Mouse (Mus musculus) left cerebral cortex, postnatal 25 days (tissue): ENCODE measurements around the gene Abraxas2. TPM values are rescaled to one million over a fixed set of nuclear protein-coding genes. Genes with fewer than 3 reads are reported as not detected.

Experiments
- DNase-seq, 2 experiments: peaks; one replicate each; pipeline ENCODE4 v3.0.0; 2022; ENCODE audit warnings: low spot score in 2 of 2, mixed read lengths in 1 of 2
- intact Hi-C: fragments of 180-260 bp; cut with DNase I; formaldehyde crosslinking; loops from one replicate; pipeline ENCODE4 v1.15.1; 2025
- total RNA-seq, 2 experiments: library from RNA; stranded (reverse); gene quantifications; 2 replicates each; pipeline ENCODE4 v1.2.3; 2021

The Abraxas2 gene
- total RNA-seq, 2 experiments from 2014 or later = 27.5 to 29.3 TPM

DNA sequence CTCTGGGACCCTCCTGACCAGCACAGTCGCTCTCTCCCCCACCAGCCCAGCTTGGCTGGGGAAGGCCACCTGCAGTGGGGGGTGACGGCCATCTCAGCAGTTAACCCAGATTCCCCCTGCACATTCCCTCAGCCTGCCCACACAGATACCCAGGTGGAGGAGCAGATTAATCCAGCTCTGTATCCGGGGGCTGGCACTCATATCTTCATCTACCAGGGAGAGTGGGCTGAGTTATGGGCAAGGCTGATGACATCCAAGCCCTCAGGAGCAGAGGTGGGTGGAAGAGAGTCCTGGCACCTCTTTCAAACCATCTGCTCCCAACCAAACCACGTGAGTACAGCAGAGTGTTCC, 33.3 kb downstream of the Abraxas2 start:
- DNase-seq = peak in 1 of 2 experiments; percentile 9
- intact Hi-C loops = no loop called here

DNA sequence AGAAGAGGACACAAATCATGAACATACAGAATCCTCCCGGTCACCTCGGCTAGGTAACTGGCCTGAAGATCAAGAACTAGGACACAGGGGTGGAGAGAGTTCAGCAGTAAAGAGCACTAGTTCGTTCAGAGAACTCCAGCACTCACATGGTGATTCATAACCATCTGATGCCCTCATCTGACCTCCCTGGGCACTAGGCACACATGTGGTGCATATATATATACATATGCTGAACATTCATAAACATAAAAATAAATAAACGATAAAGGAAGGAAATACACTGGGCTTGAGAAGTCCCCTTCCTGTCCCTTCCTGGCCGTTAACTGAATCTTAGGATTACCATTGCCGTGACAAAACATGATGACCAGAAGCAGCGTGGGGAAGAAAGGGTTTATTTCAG, 33.8 kb downstream of the Abraxas2 start:
- intact Hi-C loops = no loop called here
- no peak for DNase-seq

DNA sequence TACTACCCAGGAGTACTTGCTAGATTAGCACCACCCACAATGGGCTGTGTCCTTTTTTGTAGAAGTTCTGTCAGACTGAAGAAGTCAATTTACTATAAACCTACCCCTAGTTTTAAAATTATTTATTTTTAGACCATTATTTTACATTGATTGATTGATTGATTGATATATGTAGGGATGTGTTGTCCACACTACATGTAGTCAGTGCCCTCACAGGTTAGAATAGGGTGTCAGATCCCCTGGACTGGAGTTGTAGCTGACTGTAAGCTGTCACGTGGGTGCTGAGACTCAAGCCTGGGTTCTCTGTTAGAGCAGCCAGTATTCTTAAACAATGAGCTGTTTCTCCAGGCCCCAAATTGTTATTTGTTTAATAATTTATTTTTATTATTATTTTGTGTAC, 34.3 kb downstream of the Abraxas2 start:
- intact Hi-C loops = no loop called here

DNA sequence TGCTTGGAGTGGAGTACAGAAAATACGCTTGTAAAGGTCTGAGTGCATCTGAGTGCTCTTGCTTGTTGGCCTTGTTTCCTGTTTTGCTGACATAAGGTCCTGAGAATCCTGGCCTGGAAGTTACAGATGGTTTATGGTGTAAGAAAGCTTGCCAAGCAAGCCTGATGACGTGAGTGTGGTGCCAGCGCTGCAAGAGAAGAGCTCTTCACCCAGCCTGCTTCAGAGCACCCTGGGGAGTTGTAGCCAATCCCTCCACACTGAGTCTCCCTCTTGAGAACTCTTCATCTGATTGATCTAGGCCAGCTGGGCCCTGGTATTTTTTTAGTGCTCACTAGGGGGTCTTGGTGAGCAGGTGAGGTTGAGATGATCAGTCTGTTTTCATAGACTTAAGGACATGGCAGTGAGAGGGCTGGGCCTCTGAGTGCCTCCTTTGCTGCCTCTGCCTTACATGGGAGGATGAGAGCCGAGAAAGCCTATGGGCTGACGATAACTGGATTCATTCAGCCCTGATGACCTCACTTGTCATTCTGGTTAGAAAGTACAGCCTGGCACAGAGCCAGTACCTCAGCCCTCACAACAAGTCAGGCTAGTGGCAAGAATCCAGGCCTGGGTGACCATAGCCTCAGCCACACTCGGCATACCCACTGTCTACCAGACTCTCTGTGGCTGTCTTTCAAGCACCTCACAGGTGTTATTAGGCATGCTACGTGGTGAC, 36.0 kb downstream of the Abraxas2 start:
- intact Hi-C loops = no loop called here
- peak in 1 of 2 experiments; percentile 13 for DNase-seq

More for the DNA sequence above, 34.3 kb downstream of the Abraxas2 start:
- no peak for DNase-seq

DNA sequence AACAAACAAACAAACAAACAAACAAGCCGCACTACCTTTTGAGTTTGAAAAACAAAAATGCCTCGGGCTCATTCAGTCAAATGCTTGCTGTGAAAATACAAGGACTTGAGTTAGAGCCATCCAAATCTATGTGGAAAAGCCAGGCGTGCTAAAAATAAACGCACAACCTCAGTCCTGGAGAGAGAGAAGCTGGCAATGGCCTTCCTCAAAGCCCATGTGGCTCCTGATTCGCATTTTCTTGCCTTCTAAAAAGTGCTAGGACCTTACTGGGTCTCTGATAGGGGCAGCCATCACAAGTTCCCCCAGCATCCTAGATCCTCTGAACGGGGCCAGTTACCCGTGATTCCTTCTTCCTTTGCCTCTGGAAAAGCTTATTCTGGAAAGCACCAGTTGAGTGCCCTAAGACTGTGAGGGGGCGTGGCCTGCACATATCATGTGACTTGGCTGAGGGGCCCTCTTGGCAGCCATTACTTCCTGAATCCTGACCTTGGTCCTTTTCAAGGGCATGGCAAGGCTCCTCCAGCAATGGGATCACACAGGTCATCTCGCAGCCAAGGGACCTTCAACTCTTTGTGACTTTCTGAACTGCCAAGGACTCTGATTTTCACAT, 37.3 kb downstream of the Abraxas2 start:
- intact Hi-C loops = no loop called here
- DNase-seq = no peak

DNA sequence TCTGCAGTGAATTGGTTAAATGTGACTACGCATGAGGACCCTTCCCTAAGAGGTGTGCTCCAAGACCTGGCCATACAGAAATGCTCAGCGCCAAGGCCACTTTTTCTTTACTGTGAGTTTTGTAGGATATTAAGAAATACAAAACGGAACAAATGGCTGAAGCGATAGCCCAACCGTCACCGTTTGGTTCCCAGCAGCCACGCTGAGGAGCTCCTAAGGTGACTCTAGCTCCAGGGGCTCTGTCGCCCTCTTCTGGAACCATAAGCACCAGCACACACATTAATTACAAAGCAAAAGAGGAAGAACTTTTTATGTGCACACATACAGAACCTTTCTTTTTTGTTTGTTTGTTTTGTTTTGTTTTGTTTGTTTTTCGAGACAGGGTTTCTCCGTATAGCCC, 38.2 kb downstream of the Abraxas2 start:
- DNase-seq = no peak
- intact Hi-C loops = no loop called here

DNA sequence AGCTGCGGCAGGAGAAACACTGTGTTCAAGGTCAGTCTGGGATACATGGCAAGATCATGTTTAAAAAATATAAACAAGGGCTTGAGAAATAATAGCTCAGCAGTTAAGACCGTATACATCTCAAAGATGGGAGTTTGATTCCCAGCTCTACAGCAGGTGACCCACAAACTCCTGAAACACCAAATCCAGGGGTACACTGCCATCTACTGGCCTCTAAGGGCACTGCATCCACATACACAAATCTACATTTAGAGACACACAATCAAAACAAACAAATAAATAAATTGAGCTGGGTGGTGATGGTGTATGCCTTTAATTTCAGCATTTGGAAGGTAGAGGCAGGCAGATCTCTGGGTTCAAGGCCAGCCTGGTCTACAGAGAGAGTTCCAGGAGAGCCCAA, 39.2 kb downstream of the Abraxas2 start:
- intact Hi-C loops = no loop called here
- no peak for DNase-seq

DNA sequence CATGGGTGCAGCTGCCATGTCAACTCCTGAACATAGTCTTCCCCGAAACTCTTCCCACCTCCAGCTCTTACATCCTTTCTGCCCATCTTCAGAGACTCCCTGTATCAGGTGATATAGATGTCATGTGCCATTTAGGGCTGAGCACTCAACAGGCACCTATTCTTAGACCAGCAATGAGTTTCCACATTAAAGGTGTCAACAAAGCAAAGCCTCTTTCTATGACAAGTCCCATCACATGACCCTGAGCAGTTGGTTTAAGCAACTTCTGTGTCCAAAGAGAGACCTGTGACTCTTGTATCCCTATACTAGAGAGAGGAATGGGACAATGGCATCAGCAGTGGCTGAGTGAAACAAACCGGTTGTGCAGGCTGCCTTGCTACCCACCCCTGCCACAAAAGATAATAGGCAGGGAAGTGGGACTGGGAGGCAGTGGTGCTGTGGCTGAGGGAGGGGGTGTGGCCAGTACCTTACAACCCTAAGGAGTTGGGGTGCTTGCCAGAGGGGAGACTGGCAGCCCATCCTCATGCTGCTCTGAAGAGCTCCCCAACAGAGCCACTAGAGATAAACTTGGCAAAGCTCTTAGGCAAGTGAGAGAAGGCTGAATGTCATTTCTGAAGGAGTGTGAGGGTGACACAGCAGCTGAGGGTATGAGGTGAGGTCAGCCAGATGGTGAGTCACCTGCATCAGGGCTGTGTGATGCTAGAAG, 42.0 kb downstream of the Abraxas2 start:
- no peak for DNase-seq
- intact Hi-C loops = no loop called here

DNA sequence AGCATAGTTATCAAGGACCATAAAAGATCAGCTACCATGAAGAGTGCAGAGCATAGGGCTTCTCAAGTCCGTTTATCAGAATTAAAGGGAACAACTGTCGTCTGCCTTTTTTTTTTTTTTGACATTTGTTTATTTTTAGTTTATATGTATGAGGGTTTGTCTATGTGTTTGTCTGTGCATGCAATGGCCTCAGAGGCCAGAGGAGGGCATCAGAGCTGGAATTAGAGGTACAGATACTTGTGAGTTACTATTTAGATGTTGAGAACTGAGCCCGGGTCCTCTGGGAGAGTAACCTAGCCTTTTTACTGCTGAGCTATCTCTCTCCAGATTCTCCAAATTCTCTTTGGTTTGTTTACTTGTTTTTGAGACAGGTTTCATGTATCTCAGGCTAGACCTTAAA, 44.8 kb downstream of the Abraxas2 start:
- intact Hi-C loops = no loop called here
- DNase-seq = no peak

DNA sequence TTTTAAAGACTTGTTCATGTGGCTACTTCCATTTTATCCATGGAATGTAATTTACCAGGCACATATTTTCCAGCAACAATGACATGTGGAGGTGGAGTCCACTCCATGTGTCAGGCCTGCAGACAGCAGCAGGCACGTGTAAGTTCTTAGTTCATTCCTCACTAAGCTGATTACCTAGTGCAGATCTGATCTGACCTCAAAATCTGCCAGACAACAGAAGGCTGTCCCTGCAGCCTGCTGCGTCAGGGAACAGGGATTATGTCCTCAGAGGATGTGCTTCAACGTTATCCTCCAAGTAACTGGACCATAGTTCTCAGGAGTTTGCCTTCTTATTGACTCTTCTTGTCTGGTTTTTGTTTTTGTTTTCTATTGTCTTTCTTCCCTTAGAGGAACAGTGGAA, 62.9 kb downstream of the Abraxas2 start:
- no peak for DNase-seq
- intact Hi-C loops = no loop called here

DNA sequence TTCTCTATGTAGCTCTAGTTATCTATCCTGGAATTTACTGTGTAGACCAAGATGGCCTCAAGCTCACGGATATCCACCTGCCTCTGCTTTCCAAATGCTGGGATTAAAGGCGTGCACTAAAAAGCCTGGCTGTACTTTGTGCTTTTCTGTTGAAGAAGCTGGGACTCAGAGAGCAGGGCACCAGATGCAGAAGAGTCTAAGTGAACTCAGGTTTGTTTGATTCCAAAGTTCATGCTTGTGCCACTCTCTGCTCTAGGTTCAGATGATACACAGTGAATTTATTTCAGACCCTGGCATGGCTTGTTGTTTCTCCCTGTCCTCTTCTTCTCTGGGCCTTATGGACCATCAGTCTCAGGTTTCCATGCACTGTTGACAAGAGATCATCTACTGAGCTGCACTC, 66.2 kb downstream of the Abraxas2 start:
- DNase-seq = no peak
- intact Hi-C loops = no loop called here

DNA sequence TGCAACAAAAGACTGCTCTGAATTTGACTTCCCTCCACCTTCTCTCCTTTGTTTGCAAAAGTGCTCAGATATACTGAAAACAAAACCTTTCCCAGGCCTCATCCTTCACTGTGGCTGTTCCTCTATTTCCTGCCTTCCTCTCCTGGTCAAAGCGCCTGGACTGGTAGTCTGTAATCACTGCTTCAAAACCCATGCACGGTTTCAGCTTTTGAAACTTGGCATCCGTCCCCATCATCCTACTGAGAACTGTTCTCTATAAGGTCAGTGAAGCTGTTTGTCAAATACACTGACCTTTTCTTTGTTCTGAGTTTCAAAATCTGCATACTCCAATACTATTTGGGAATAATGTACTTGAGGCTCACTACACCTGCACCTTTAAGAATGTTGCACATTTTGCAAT, 68.2 kb downstream of the Abraxas2 start:
- DNase-seq = no peak
- intact Hi-C loops = no loop called here

DNA sequence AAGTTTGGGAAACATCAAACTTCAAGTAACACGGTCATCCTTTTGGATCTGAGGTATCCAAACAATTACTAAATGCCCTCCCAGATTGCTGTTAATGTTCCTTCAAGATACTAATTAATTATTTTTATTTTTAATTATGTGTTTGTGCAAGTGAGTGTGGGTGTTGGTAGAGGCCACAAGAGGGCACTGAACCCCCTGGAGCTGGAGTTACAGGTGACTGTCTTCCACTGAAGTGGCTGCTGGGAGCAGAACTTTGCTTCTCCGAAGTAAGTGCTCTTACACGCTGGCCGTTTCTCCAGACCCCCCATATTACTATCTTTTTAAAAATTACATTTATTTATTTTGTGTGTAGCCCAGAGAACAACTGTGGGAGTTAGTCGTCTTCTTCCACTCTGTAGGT, 71.0 kb downstream of the Abraxas2 start:
- DNase-seq = no peak
- intact Hi-C loops = loop anchor here (5.0 kb wide), 1 partner anchor 707 kb away; the partner anchor contains the start of gene Edrf1

DNA sequence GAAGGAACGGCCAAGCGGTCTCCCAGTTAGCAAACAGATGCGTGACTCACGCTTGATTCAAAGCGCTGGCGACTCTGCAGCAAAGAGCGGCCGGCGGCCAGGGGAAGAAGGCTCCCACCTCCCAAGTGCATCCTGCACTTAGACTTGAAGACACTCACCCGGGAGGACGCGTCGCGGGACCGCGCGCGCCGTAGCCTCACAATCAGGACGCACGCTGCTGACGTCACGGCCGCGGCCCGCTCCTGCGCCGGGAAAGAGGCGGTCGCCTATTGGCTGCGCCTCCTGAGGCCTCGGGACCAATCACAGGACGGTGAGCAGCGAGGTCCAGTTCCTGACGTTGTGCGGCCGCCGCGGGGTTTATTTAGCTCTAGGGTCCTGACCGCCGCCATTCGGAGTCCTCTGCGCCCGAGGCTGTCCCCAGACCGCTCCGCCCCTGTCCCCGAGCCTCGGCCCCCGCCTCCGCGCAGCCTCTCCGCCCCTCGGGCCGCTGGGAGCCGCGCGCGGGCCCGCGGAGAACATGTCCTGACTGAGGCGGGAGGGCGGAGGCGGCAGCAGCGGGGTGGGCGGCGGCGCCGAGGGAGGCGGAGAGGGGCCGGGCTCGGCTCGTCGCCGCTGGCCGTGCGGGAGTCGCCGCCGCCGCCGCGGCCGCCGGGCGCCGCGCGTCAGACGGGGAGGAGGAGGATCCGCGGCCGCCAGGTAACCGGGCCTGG, 72.0 kb downstream of the Abraxas2 start, which contains the start of gene Zranb1:
Gene Zranb1 (plus strand): TSS at position 293 of the 710 bp plus-strand sequence.
- DNase-seq = peak; percentile 99 to 100
- intact Hi-C loops = loop anchor here (5.0 kb wide), 1 partner anchor 706 kb away; the partner anchor contains the start of gene Edrf1

DNA sequence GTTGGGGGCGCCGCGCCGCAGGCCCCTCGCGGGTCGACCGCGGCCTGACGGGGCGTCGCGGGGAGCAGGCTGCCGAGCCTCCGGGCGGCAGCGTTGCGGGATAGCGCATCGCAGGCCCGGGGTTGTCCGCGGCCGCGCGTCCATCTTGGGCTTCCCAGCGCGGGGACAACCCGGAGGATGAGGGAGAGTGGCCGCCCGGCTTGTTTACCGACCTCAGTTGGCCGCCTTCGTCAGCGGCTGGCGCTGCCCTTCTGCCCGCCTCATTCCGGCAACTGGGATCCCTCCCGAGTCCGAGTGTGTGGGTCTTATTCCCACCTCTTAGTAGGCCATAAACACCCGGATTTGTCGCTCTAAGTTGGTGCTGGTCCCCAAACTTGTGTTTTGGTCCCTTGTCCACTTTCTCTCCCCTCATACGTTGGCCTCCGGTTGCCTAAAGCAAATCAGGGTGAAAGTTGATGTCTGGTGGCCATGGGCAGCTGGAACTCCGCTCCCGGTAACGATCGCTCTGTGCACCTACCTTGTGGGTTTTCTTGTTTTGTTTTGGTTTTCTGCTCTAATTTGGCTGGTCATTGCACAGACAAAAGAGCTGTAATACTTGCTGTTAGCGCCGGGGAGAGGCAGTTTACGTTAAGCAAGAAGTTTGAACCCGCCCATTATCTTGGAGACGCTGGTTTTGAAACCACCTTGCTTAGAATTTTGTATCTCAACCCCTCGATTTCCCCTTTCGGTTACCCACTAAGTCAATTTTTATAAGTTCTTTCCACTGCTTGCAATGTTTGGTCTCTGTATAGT, 72.7 kb downstream of the Abraxas2 start:
- intact Hi-C loops = loop anchor here (5.0 kb wide), 1 partner anchor 706 kb away; the partner anchor contains the start of gene Edrf1
- DNase-seq = peak; percentile 30 to 34

DNA sequence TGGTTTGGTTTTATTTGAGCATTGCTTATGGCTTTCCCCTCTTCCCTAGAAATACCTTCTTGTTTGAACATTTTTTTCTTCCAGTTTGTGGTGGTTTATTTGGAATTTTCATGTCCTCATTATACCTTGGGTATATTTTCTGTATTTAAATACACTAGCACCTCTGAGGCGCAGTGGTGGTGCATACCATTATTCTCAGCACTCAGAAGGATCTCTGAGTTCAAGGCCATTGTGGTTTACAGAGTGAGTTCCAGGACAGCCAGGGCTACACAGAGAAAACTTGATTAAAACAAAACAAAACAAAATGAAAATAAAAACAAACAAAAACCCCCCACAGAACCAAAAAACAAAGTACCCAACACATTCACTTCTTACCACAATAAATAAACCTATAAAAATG, 74.3 kb downstream of the Abraxas2 start:
- intact Hi-C loops = loop anchor here (5.0 kb wide), 1 partner anchor 704 kb away; the partner anchor contains the start of gene Edrf1
- no peak for DNase-seq
